8 mouse cellular contexts compared by ENCODE assay signal in genomic region chr5:113152663-113153507, GRCm38 (mm10).
A peak's percentile ranks its signal among the peaks of the same experiment; 100 is the strongest.
DNase-seq lines count a peak whose midpoint lies in the region; ATAC-seq lines count a peak whose summit lies in the region.

No protein-coding gene starts in this region.

- no peak overlapping the region for H3K4me3 ChIP-seq in kidney, embryonic 14.5 days (ENCODE audit: low read length)

- H3K9me3 ChIP-seq in kidney, embryonic 14.5 days (ENCODE audit: control insufficient read depth, low read length) = no peaks in the 10 kb centered on the region

- peak; percentile 19; the same call in 1 of the 2 replicates for ATAC-seq in frontal cortex, adult (ENCODE audit: low TSS enrichment)
- no peak for ATAC-seq in kidney, embryonic 14.5 days (ENCODE audit: low FRiP score, low TSS enrichment)

- H3K4me1 ChIP-seq in kidney, embryonic 14.5 days (ENCODE audit: control insufficient read depth, insufficient read depth, low read length) = peaks cover 29% of the 10 kb centered on the region

- no peaks in the 10 kb centered on the region for H3K27me3 ChIP-seq in kidney, embryonic 14.5 days (ENCODE audit: control insufficient read depth, insufficient read depth, low read length)

- H3K4me2 ChIP-seq in kidney, embryonic 14.5 days (replicated peaks; ENCODE audit: low read depth, low read length) = no peak overlapping the region

- no peaks in the 10 kb centered on the region for H3K36me3 ChIP-seq in kidney, embryonic 14.5 days (ENCODE audit: control insufficient read depth, insufficient read depth, low read length)

- H3K27ac ChIP-seq in kidney, embryonic 14.5 days (ENCODE audit: low read depth, low read length) = peak overlapping the region; percentile 48; the same call in 1 of the 2 replicates

- no peak for DNase-seq in frontal cortex, postnatal 10 days (ENCODE audit: low spot score in 2 of 2)
- DNase-seq in urinary bladder, adult 18-20 months (ENCODE audit: low spot score in 2 of 2) = peak; percentile 83 to 86
- DNase-seq in urinary bladder, postnatal 10 days (ENCODE audit: low spot score) = no peak
- DNase-seq in neural tube, embryonic 10.5 days (ENCODE audit: extremely low spot score, low spot score) = peak; percentile 43
- DNase-seq in adrenal gland, postnatal 14 days = no peak
- no peak for DNase-seq in spleen, adult 18-20 months

- peak overlapping the region; percentile 14; the same call in 1 of the 2 replicates for H3K9ac ChIP-seq in kidney, embryonic 14.5 days (ENCODE audit: low read depth, low read length)

- WGBS in kidney, embryonic 14.5 days = 43% methylated on average over 22 of the region's 22 CpGs

Comparison
In these comparisons a context has a peak if more than half of its experiments do, and no peak if none do; other contexts are left out.
1. DNase-seq: peak in urinary bladder, adult 18-20 months (2 of 2) and neural tube, embryonic 10.5 days (single experiment); none in frontal cortex, postnatal 10 days (0 of 2), urinary bladder, postnatal 10 days (single experiment), adrenal gland, postnatal 14 days (single experiment) and spleen, adult 18-20 months (0 of 2).